Mouse (Mus musculus): ENCODE measurements around the gene Cdiptos.

Gene Cdiptos

GRCm38 (mm10) chr7:127014320-127014719 is 38.4 kb upstream of the Cdiptos start, which contains the start of gene Mvp:
Gene Mvp, minus strand, starts transcription at chr7:127014621.
- DNase-seq (ENCODE audit: low read depth, low spot score): no peak

- DNase-seq (ENCODE audit: low read depth, low spot score): no peak
Measured at GRCm38 (mm10) chr7:127013385-127013784, 37.5 kb upstream of the Cdiptos start.

- DNase-seq (ENCODE audit: low read depth, low spot score): no peak
Measured at GRCm38 (mm10) chr7:127012845-127013244, 36.9 kb upstream of the Cdiptos start.

GRCm38 (mm10) chr7:127012374-127012773 is 36.5 kb upstream of the Cdiptos start:
- DNase-seq (ENCODE audit: low read depth, low spot score): no peak

GRCm38 (mm10) chr7:127011717-127012116 is 35.8 kb upstream of the Cdiptos start:
- no peak for DNase-seq (ENCODE audit: low read depth, low spot score)

- no peak for DNase-seq (ENCODE audit: low read depth, low spot score)
Measured at GRCm38 (mm10) chr7:127011051-127011450, 35.2 kb upstream of the Cdiptos start.

GRCm38 (mm10) chr7:127009307-127010085 is 33.6 kb upstream of the Cdiptos start:
- DNase-seq (ENCODE audit: low read depth, low spot score): no peak

- no peak for DNase-seq (ENCODE audit: low read depth, low spot score)
Measured at GRCm38 (mm10) chr7:127008239-127009019, 32.5 kb upstream of the Cdiptos start.

- no peak for DNase-seq (ENCODE audit: low read depth, low spot score)
Measured at GRCm38 (mm10) chr7:127007313-127008024, 31.6 kb upstream of the Cdiptos start.

- no peak for DNase-seq (ENCODE audit: low read depth, low spot score)
Measured at GRCm38 (mm10) chr7:127004122-127004875, 28.4 kb upstream of the Cdiptos start.

GRCm38 (mm10) chr7:127003620-127004019 is 27.7 kb upstream of the Cdiptos start:
- DNase-seq (ENCODE audit: low read depth, low spot score): no peak

- DNase-seq (ENCODE audit: low read depth, low spot score): no peak
Measured at GRCm38 (mm10) chr7:126999568-126999967, 23.7 kb upstream of the Cdiptos start.

GRCm38 (mm10) chr7:126996449-126996848 is 20.6 kb upstream of the Cdiptos start:
- no peak for DNase-seq (ENCODE audit: low read depth, low spot score)

- no peak for DNase-seq (ENCODE audit: low read depth, low spot score)
Measured at GRCm38 (mm10) chr7:126988816-126989215, 12.9 kb upstream of the Cdiptos start.

- no peak for DNase-seq (ENCODE audit: low read depth, low spot score)
Measured at GRCm38 (mm10) chr7:126986319-126986718, 10.4 kb upstream of the Cdiptos start.

GRCm38 (mm10) chr7:126984667-126985444 is 9.0 kb upstream of the Cdiptos start:
- DNase-seq (ENCODE audit: low read depth, low spot score): no peak

- no peak for DNase-seq (ENCODE audit: low read depth, low spot score)
Measured at GRCm38 (mm10) chr7:126983113-126983512, 7.2 kb upstream of the Cdiptos start.

GRCm38 (mm10) chr7:126982054-126982453 is 6.2 kb upstream of the Cdiptos start:
- DNase-seq (ENCODE audit: low read depth, low spot score): no peak

GRCm38 (mm10) chr7:126981601-126982000 is 5.7 kb upstream of the Cdiptos start:
- no peak for DNase-seq (ENCODE audit: low read depth, low spot score)

- DNase-seq (ENCODE audit: low read depth, low spot score): no peak
Measured at GRCm38 (mm10) chr7:126978841-126979240, 2.9 kb upstream of the Cdiptos start.
